Mouse (Mus musculus) forebrain, embryonic 10.5 days (tissue): ENCODE results near the gene Oas2. TPM values are rescaled to one million over a fixed set of nuclear protein-coding genes. Genes with fewer than 3 reads are reported as not detected.

ENCODE experiments used
- DNase-seq: peaks from one replicate; pipeline ENCODE4 v3.0.0-alpha.2; 2017; ENCODE audit warnings: low spot score; ENCODE audit errors: extremely low spot score
- H3K27ac ChIP-seq: fragments of 300-500 bp; sonication (generic); 2 replicates; pipeline ENCODE4 v1.5.1; 2016; ENCODE audit warnings: mild to moderate bottlenecking
- H3K27me3 ChIP-seq: fragments of 300-500 bp; sonication (generic); 2 replicates; pipeline ENCODE4 v1.6.1; 2016; ENCODE audit warnings: mild to moderate bottlenecking; ENCODE audit not compliant: poor library complexity, severe bottlenecking
- H3K36me3 ChIP-seq: fragments of 300-500 bp; sonication (generic); replicated peaks from 2 replicates; pipeline ENCODE4 v1.6.1; 2016; ENCODE audit warnings: mild to moderate bottlenecking, moderate library complexity
- H3K4me1 ChIP-seq: fragments of 300-500 bp; sonication (generic); 2 replicates; pipeline ENCODE4 v1.6.1; 2016
- H3K4me3 ChIP-seq: fragments of 300-500 bp; sonication (generic); 2 replicates; pipeline ENCODE4 v1.5.1; 2016; ENCODE audit warnings: mild to moderate bottlenecking, moderate library complexity
- H3K9me3 ChIP-seq: fragments of 300-500 bp; sonication (generic); 2 replicates; pipeline ENCODE4 v1.6.1; 2016; ENCODE audit warnings: mild to moderate bottlenecking, moderate library complexity
- WGBS: fragments of 180-500 bp; shearing (Covaris S2); methylation state at CpG from one replicate; pipeline ENCODE4 v1.1.7; 2016; 5-methylcytosine and 5-hydroxymethylcytosine counted together
- polyA plus RNA-seq: library from polyadenylated mRNA; unstranded; fragments of >200 nt; fragmentation: Nextera tagmentation; extraction: Ambion mirVana; gene quantifications from 2 replicates; pipeline ENCODE4 v1.2.1, GENCODE M21; 2016

Gene Oas2
- polyA plus RNA-seq, 1 experiment from 2014 or later, result not detected

GRCm38 (mm10) chr5:120769396-120769795, 19.7 kb upstream of the Oas2 start:
- 83% methylated on average over 3 of the region's 3 CpGs for WGBS
- no peaks in the 10 kb centered on the region for H3K4me1 ChIP-seq
- no peak overlapping the region for H3K4me3 ChIP-seq
- no peak overlapping the region for H3K27ac ChIP-seq
- no peaks in the 10 kb centered on the region for H3K9me3 ChIP-seq
- H3K36me3 ChIP-seq, result no peaks in the 10 kb centered on the region
- H3K27me3 ChIP-seq, result no peaks in the 10 kb centered on the region
- no peak for DNase-seq

GRCm38 (mm10) chr5:120765010-120765409, 15.4 kb upstream of the Oas2 start:
- Histone ChIP-seq H3K27ac (no peak overlapping the region), H3K36me3 (no peaks in the 10 kb centered on the region), H3K4me3 (no peak overlapping the region), H3K9me3 (no peaks in the 10 kb centered on the region), H3K27me3 (no peaks in the 10 kb centered on the region), H3K4me1 (peaks cover 10% of the 10 kb centered on the region; the same call in 1 of the 2 replicates)
- 75% methylated on average over 8 of the region's 8 CpGs for WGBS
- no peak for DNase-seq

GRCm38 (mm10) chr5:120761901-120762300, 12.2 kb upstream of the Oas2 start:
- H3K9me3 ChIP-seq, result no peaks in the 10 kb centered on the region
- no peaks in the 10 kb centered on the region for H3K36me3 ChIP-seq
- WGBS, result 18% methylated on average over 6 of the region's 6 CpGs
- peaks cover 10% of the 10 kb centered on the region; the same call in 1 of the 2 replicates for H3K4me1 ChIP-seq
- DNase-seq, result no peak
- H3K4me3 ChIP-seq, result no peak overlapping the region; the same call in 1 of the 2 replicates
- H3K27ac ChIP-seq, result no peak overlapping the region
- H3K27me3 ChIP-seq, result no peaks in the 10 kb centered on the region

- Histone ChIP-seq H3K9me3 (no peaks in the 10 kb centered on the region), H3K36me3 (no peaks in the 10 kb centered on the region), H3K4me1 (no peaks in the 10 kb centered on the region), H3K27ac (no peak overlapping the region), H3K4me3 (no peak overlapping the region), H3K27me3 (no peaks in the 10 kb centered on the region)
- no peak for DNase-seq
- 95% methylated on average over 4 of the region's 4 CpGs for WGBS
These were observed 4.6 kb upstream of the Oas2 start for GRCm38 (mm10) chr5:120754215-120754614.

GRCm38 (mm10) chr5:120752786-120753185, 3.1 kb upstream of the Oas2 start:
- WGBS, result 83% methylated on average over 3 of the region's 3 CpGs
- no peak overlapping the region for H3K4me3 ChIP-seq
- no peaks in the 10 kb centered on the region for H3K36me3 ChIP-seq
- H3K27me3 ChIP-seq, result no peaks in the 10 kb centered on the region
- no peak for DNase-seq
- no peaks in the 10 kb centered on the region for H3K9me3 ChIP-seq
- H3K27ac ChIP-seq, result no peak overlapping the region
- no peaks in the 10 kb centered on the region for H3K4me1 ChIP-seq

- Histone ChIP-seq H3K36me3 (no peaks in the 10 kb centered on the region), H3K9me3 (no peaks in the 10 kb centered on the region), H3K27ac (no peak overlapping the region), H3K4me3 (no peak overlapping the region), H3K4me1 (no peaks in the 10 kb centered on the region), H3K27me3 (no peaks in the 10 kb centered on the region)
- DNase-seq, result no peak
- 75% methylated on average over 3 of the region's 3 CpGs for WGBS
These were observed 1.6 kb upstream of the Oas2 start for GRCm38 (mm10) chr5:120751206-120751605.

GRCm38 (mm10) chr5:120746451-120746850, 3.2 kb downstream of the Oas2 start:
- no peaks in the 10 kb centered on the region for H3K36me3 ChIP-seq
- H3K27me3 ChIP-seq, result no peaks in the 10 kb centered on the region
- H3K4me3 ChIP-seq, result no peak overlapping the region
- H3K4me1 ChIP-seq, result no peaks in the 10 kb centered on the region
- no peak overlapping the region for H3K27ac ChIP-seq
- DNase-seq, result peak; percentile 25
- WGBS, result 21% methylated on average over 5 of the region's 5 CpGs
- H3K9me3 ChIP-seq, result no peaks in the 10 kb centered on the region

- peak; percentile 33 for DNase-seq
- H3K36me3 ChIP-seq, result no peaks in the 10 kb centered on the region
- H3K4me3 ChIP-seq, result no peak overlapping the region
- H3K27me3 ChIP-seq, result no peaks in the 10 kb centered on the region
- no peaks in the 10 kb centered on the region for H3K4me1 ChIP-seq
- no peaks in the 10 kb centered on the region for H3K9me3 ChIP-seq
- no peak overlapping the region for H3K27ac ChIP-seq
- WGBS, result 33% methylated on average over 4 of the region's 4 CpGs
These were observed 7.5 kb downstream of the Oas2 start for GRCm38 (mm10) chr5:120742125-120742524.

- WGBS, result 66% methylated on average over 14 of the region's 14 CpGs
- no peaks in the 10 kb centered on the region for H3K27me3 ChIP-seq
- H3K36me3 ChIP-seq, result no peaks in the 10 kb centered on the region
- H3K4me1 ChIP-seq, result peaks cover 14% of the 10 kb centered on the region
- DNase-seq, result no peak
- no peak overlapping the region for H3K4me3 ChIP-seq
- no peak overlapping the region for H3K27ac ChIP-seq
- no peaks in the 10 kb centered on the region for H3K9me3 ChIP-seq
These were observed 15.2 kb downstream of the Oas2 start for GRCm38 (mm10) chr5:120734380-120734990.

- no peak overlapping the region for H3K4me3 ChIP-seq
- no peak for DNase-seq
- H3K36me3 ChIP-seq, result no peaks in the 10 kb centered on the region
- H3K27ac ChIP-seq, result no peak overlapping the region
- H3K4me1 ChIP-seq, result peaks cover 14% of the 10 kb centered on the region
- 88% methylated on average over 3 of the region's 3 CpGs for WGBS
- H3K9me3 ChIP-seq, result no peaks in the 10 kb centered on the region
- H3K27me3 ChIP-seq, result no peaks in the 10 kb centered on the region
These were observed 16.0 kb downstream of the Oas2 start for GRCm38 (mm10) chr5:120733696-120734095.

GRCm38 (mm10) chr5:120732740-120733139, 16.9 kb downstream of the Oas2 start:
- Histone ChIP-seq H3K36me3 (no peaks in the 10 kb centered on the region), H3K9me3 (no peaks in the 10 kb centered on the region), H3K27ac (no peak overlapping the region), H3K4me3 (no peak overlapping the region), H3K27me3 (no peaks in the 10 kb centered on the region), H3K4me1 (peaks cover 14% of the 10 kb centered on the region)
- no peak for DNase-seq
- 57% methylated on average over 1 of the region's 1 CpGs for WGBS

GRCm38 (mm10) chr5:120729319-120729718, 20.3 kb downstream of the Oas2 start:
- Histone ChIP-seq H3K9me3 (no peaks in the 10 kb centered on the region), H3K27ac (no peak overlapping the region), H3K36me3 (no peaks in the 10 kb centered on the region), H3K27me3 (no peaks in the 10 kb centered on the region), H3K4me1 (peaks cover 6% of the 10 kb centered on the region), H3K4me3 (no peak overlapping the region)
- no peak for DNase-seq
- WGBS, result 88% methylated on average over 10 of the region's 10 CpGs

GRCm38 (mm10) chr5:120725811-120726455, 23.7 kb downstream of the Oas2 start:
- 67% methylated on average over 12 of the region's 12 CpGs for WGBS
- Histone ChIP-seq H3K27me3 (no peaks in the 10 kb centered on the region), H3K27ac (no peak overlapping the region), H3K36me3 (no peaks in the 10 kb centered on the region), H3K9me3 (no peaks in the 10 kb centered on the region), H3K4me3 (no peak overlapping the region), H3K4me1 (peaks cover 6% of the 10 kb centered on the region; the same call in 1 of the 2 replicates)
- no peak for DNase-seq
